Mouse (Mus musculus) heart, embryonic 10.5 days (tissue): ENCODE data around the gene Erbb2. TPM values are rescaled to one million over a fixed set of nuclear protein-coding genes. Genes with fewer than 3 reads are reported as not detected.

ENCODE experiments used
- DNase-seq: peaks from one replicate; pipeline ENCODE4 v3.0.0-alpha.2; 2017; ENCODE audit warnings: low spot score
- H3K27ac ChIP-seq: fragments of 300-500 bp; sonication (generic); 2 replicates; pipeline ENCODE4 v1.5.1; 2016; ENCODE audit warnings: mild to moderate bottlenecking
- H3K27me3 ChIP-seq: fragments of 300-500 bp; sonication (generic); 2 replicates; pipeline ENCODE4 v1.6.1; 2016; ENCODE audit warnings: mild to moderate bottlenecking; ENCODE audit not compliant: poor library complexity, insufficient read depth, severe bottlenecking
- H3K36me3 ChIP-seq: fragments of 300-500 bp; sonication (generic); 2 replicates; pipeline ENCODE4 v1.6.1; 2016; ENCODE audit warnings: mild to moderate bottlenecking, moderate library complexity
- H3K4me1 ChIP-seq: fragments of 300-500 bp; sonication (generic); 2 replicates; pipeline ENCODE4 v1.6.1; 2016; ENCODE audit warnings: mild to moderate bottlenecking
- H3K4me3 ChIP-seq: fragments of 300-500 bp; sonication (generic); 2 replicates; pipeline ENCODE4 v1.5.1; 2016; ENCODE audit warnings: mild to moderate bottlenecking, moderate library complexity
- H3K9me3 ChIP-seq: fragments of 300-500 bp; sonication (generic); 2 replicates; pipeline ENCODE4 v1.6.1; 2016; ENCODE audit warnings: mild to moderate bottlenecking, moderate library complexity
- WGBS: fragments of 180-500 bp; shearing (Covaris S2); methylation state at CpG from one replicate; pipeline ENCODE4 v1.1.7; 2016; 5-methylcytosine and 5-hydroxymethylcytosine counted together
- polyA plus RNA-seq: library from polyadenylated mRNA; unstranded; fragments of >200 nt; fragmentation: Nextera tagmentation; extraction: Ambion mirVana; gene quantifications from 2 replicates; pipeline ENCODE4 v1.2.1, GENCODE M21; 2016

Gene Erbb2
- polyA plus RNA-seq, 1 experiment from 2014 or later = 47.4 TPM

DNA sequence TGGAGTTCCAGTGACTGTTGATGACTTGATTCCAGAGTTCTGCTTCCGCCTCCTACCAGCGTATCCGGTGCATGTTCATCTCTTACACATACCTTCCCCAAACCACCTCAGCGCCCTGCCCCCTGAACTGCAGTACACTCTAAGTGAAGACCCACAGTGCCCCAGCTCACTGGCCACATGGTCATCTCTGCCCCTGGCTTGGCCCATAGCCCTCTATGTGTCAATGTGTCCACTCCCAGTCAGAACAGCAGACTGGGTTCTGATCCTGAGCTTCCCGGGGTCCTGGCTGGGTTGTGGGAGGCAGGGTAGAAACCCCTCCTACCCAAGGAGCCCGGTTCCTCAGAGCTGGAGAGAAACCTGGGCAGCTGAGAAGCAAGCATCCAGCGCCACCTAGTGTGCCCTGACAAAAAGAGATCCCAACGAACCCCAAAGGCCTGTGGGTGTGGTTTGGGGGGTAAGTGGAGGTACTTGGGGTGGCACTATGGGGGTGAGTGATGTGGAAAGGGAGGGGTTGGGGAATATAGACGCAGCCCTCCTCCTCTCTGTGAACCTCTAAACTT, 23.0 kb upstream of the Erbb2 start:
- Histone ChIP-seq H3K9me3 (no peaks in the 10 kb centered on the region), H3K4me1 (peaks cover 100% of the 10 kb centered on the region), H3K27ac (peak overlapping the region; percentile 91; the same call in 1 of the 2 replicates), H3K36me3 (0 out of 2 replicates have a peak, but pooled peaks cover 2% of the 10 kb centered on the region), H3K4me3 (no peak overlapping the region; the same call in 1 of the 2 replicates), H3K27me3 (peaks cover 79% of the 10 kb centered on the region)
- no peak for DNase-seq
- 18% methylated on average over 9 of the region's 9 CpGs for WGBS

GRCm38 (mm10) chr11:98390141-98390540, 22.1 kb upstream of the Erbb2 start:
- Histone ChIP-seq H3K27me3 (peaks cover 71% of the 10 kb centered on the region), H3K36me3 (0 out of 2 replicates have a peak, but pooled peaks cover 2% of the 10 kb centered on the region), H3K4me1 (peaks cover 100% of the 10 kb centered on the region), H3K4me3 (no peak overlapping the region), H3K27ac (peak overlapping the region; percentile 91), H3K9me3 (no peaks in the 10 kb centered on the region)
- DNase-seq = no peak
- 69% methylated on average over 12 of the region's 12 CpGs for WGBS

DNA sequence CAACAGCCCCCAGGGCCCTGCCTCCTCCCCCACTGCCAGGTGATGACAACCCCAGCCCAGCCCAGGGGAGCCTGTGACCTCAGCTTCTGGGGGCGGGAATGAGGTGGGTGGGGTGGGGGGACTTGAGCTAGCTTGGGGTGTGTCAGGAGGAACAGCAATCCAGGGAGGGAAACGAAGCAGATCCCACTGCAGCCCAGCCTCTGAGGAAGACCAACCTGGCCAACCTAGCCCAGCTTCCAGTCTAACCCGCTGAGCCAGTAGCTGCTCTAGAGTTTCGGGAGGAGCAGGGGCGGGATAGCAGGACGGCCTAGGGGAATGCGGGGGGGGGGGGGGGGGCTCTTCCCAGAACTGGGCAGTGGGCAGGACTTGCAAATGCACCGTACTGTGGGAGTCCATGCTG, 20.2 kb upstream of the Erbb2 start:
- H3K4me3 ChIP-seq = peak overlapping the region; percentile 39
- peak overlapping the region; percentile 91 for H3K27ac ChIP-seq
- H3K9me3 ChIP-seq = no peaks in the 10 kb centered on the region
- peaks cover 95% of the 10 kb centered on the region for H3K4me1 ChIP-seq
- WGBS = 5% methylated on average over 8 of the region's 8 CpGs
- no peak for DNase-seq
- peaks cover 52% of the 10 kb centered on the region for H3K27me3 ChIP-seq
- 0 out of 2 replicates have a peak, but pooled peaks cover 7% of the 10 kb centered on the region for H3K36me3 ChIP-seq

DNA sequence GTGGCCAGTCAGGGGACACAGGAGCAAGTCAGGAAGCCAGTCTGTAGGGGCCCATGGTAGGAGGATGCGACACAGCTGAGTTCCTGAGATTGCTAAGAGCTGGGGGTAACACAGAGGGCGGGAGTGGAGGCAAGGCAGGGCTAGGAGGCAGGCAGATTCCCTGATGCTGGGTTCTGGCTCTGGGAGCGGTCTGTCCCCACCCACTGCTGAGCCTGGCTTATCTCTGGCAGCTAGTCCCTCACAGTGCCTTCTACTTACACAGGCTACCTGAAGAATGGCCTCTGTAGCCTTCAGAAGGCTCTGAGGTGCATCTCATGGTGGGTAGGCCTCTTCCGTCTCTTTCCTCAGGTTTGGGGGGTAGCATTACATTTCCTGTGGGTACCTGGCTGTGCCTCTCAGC, 19.6 kb upstream of the Erbb2 start:
- H3K9me3 ChIP-seq = no peaks in the 10 kb centered on the region
- peak overlapping the region; percentile 39 for H3K4me3 ChIP-seq
- DNase-seq = no peak
- peaks cover 46% of the 10 kb centered on the region for H3K27me3 ChIP-seq
- WGBS = 13% methylated on average over 4 of the region's 4 CpGs
- peaks cover 9% of the 10 kb centered on the region for H3K36me3 ChIP-seq
- H3K4me1 ChIP-seq = peaks cover 91% of the 10 kb centered on the region
- peak overlapping the region; percentile 91 for H3K27ac ChIP-seq

DNA sequence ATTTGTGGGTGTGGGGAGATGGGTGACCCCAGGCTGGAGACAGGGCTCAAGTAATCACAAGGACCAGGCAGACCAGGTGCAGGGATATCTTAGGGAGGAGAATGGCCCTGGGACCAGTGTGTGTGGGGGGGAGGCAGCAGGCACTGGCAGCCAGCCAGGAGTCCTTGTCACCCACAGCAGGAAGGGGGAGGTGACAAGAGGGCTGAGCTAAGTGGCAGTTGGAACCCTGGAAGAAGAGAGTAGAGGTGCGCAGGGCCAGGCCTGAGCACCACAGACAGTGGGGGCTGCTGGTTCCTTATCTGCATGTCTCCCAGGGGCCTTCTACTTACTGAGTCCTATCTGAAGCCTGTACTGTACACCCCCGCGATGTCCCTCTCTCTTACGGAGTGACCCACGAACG, 19.0 kb upstream of the Erbb2 start:
- WGBS = 20% methylated on average over 6 of the region's 6 CpGs
- Histone ChIP-seq H3K27me3 (peaks cover 39% of the 10 kb centered on the region), H3K9me3 (no peaks in the 10 kb centered on the region), H3K4me3 (peak overlapping the region; percentile 19; the same call in 1 of the 2 replicates), H3K4me1 (peaks cover 87% of the 10 kb centered on the region), H3K27ac (peak overlapping the region; percentile 91), H3K36me3 (peaks cover 11% of the 10 kb centered on the region)
- peak; percentile 91 for DNase-seq

DNA sequence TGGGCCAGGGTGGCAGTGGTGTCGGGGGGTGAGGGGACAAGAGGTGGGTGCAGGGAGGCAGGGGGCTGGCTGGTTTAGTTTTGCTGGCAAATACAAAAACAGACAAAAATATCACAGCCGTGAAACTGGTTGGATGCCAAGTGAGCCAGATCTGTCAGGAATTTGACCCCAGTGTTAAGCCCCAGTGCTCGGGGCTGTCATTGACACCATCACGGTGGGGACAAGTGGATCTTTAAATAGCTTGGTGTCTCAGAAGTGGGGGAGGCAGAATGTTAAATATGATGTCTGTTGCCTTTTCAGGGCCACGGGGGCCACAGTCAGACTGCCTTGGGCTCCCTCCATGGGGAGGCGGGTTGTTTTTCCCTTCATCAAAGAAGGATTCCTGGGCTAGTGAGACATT, 18.0 kb upstream of the Erbb2 start:
- peak overlapping the region; percentile 91 for H3K27ac ChIP-seq
- 20% methylated on average over 6 of the region's 6 CpGs for WGBS
- peak; percentile 90 for DNase-seq
- peaks cover 11% of the 10 kb centered on the region for H3K36me3 ChIP-seq
- H3K9me3 ChIP-seq = no peaks in the 10 kb centered on the region
- H3K4me3 ChIP-seq = peak overlapping the region; percentile 28
- peaks cover 77% of the 10 kb centered on the region for H3K4me1 ChIP-seq
- peaks cover 31% of the 10 kb centered on the region for H3K27me3 ChIP-seq

- Histone ChIP-seq H3K36me3 (peaks cover 11% of the 10 kb centered on the region), H3K4me3 (no peak overlapping the region), H3K4me1 (peaks cover 77% of the 10 kb centered on the region), H3K9me3 (no peaks in the 10 kb centered on the region), H3K27ac (peak overlapping the region; percentile 91), H3K27me3 (peaks cover 24% of the 10 kb centered on the region)
- no peak for DNase-seq
- 49% methylated on average over 4 of the region's 4 CpGs for WGBS
Observed at GRCm38 (mm10) chr11:98395041-98395440, 17.2 kb upstream of the Erbb2 start.

GRCm38 (mm10) chr11:98397946-98398345, 14.3 kb upstream of the Erbb2 start:
- Histone ChIP-seq H3K4me3 (no peak overlapping the region), H3K36me3 (peaks cover 11% of the 10 kb centered on the region), H3K4me1 (peaks cover 57% of the 10 kb centered on the region), H3K27ac (peak overlapping the region; percentile 98), H3K27me3 (no peaks in the 10 kb centered on the region; the same call in 1 of the 2 replicates), H3K9me3 (no peaks in the 10 kb centered on the region)
- WGBS = 92% methylated on average over 7 of the region's 7 CpGs
- DNase-seq = no peak

DNA sequence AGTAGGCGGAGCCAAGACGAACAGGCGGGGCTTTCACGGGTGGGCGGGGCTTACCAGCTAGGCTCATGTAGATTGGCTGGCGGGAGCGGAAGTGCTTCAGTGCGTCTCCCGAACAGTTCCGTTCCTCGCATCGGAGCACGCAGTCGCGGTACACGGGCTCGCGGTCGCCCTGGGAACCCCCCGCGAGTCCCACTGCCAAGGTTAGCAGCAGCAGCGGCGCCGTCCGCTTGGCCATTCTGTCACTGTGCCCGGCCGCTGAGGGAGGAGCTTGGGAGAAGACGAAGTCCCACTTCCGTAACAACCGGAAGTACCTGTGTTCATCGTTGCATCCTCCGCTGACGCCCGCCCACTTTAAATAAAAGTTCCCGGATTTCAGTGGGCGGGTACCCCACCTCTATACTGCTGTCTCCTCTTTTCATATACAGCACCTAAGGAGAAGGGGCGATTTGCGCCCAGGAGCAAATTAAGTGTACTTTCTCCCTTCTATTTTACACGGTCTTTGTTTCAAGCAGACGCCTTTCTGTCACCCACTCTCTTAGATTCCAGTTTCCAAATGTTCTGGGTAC, 12.0 kb upstream of the Erbb2 start, which contains the start of gene Pgap3:
Pgap3 (minus strand) TSS at position 330 of the 566 bp plus-strand sequence.
- WGBS = under 1% methylated on average over 40 of the region's 40 CpGs
- Histone ChIP-seq H3K4me3 (peak within 1 kb of the TSS; percentile 83), H3K9me3 (no peaks in the 10 kb centered on the region), H3K27ac (peak within 1 kb of the TSS; percentile 98), H3K4me1 (peaks cover 34% of the 10 kb centered on the region), H3K27me3 (no peaks in the 10 kb centered on the region; the same call in 1 of the 2 replicates), H3K36me3 (peaks cover 11% of the 10 kb centered on the region)
- peak; percentile 96 for DNase-seq

- H3K36me3 ChIP-seq = peaks cover 11% of the 10 kb centered on the region
- H3K27ac ChIP-seq = peak overlapping the region; percentile 98
- peaks cover 32% of the 10 kb centered on the region for H3K4me1 ChIP-seq
- peak overlapping the region; percentile 83 for H3K4me3 ChIP-seq
- DNase-seq = no peak
- no peaks in the 10 kb centered on the region; the same call in 1 of the 2 replicates for H3K27me3 ChIP-seq
- no peaks in the 10 kb centered on the region for H3K9me3 ChIP-seq
- WGBS = 62% methylated on average over 3 of the region's 3 CpGs
Observed at GRCm38 (mm10) chr11:98400816-98401215, 11.5 kb upstream of the Erbb2 start.

DNA sequence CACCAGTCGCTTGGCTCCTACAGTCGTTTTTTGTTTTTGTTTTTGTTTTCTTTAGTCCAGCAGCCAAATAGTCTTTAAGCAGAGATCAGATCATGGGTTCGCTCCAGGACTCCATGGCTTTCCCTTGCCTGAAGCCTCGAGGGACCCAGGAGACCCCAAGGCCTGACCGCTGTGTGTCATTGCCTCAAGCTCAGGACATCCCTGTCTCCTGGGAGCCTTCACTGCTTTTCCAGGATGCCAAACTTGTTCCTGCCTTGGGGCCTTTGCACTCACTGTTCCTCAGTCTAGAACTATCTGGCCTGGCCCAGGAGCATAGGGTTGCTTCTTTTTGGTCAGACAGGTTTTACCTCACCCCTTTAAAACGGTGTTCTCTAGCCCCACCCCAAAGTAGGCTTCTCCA, 5.6 kb upstream of the Erbb2 start:
- no peak overlapping the region for H3K27ac ChIP-seq
- peaks cover 9% of the 10 kb centered on the region for H3K27me3 ChIP-seq
- peaks cover 24% of the 10 kb centered on the region for H3K4me1 ChIP-seq
- no peak for DNase-seq
- no peaks in the 10 kb centered on the region for H3K9me3 ChIP-seq
- H3K36me3 ChIP-seq = no peaks in the 10 kb centered on the region
- H3K4me3 ChIP-seq = no peak overlapping the region
- 74% methylated on average over 6 of the region's 6 CpGs for WGBS

- Histone ChIP-seq H3K27ac (peak overlapping the region; percentile 84), H3K4me1 (peaks cover 42% of the 10 kb centered on the region), H3K36me3 (no peaks in the 10 kb centered on the region), H3K27me3 (peaks cover 9% of the 10 kb centered on the region; the same call in 1 of the 2 replicates), H3K4me3 (peak overlapping the region; percentile 43), H3K9me3 (no peaks in the 10 kb centered on the region)
- no peak for DNase-seq
- 61% methylated on average over 8 of the region's 8 CpGs for WGBS
Observed at GRCm38 (mm10) chr11:98408872-98409271, 3.4 kb upstream of the Erbb2 start.

GRCm38 (mm10) chr11:98409341-98409822, 2.9 kb upstream of the Erbb2 start:
- 0 out of 2 replicates have a peak, but pooled peaks cover under 1% of the 10 kb centered on the region for H3K36me3 ChIP-seq
- H3K4me3 ChIP-seq = peak overlapping the region; percentile 43
- no peaks in the 10 kb centered on the region for H3K9me3 ChIP-seq
- H3K4me1 ChIP-seq = peaks cover 47% of the 10 kb centered on the region
- no peak for DNase-seq
- 5% methylated on average over 10 of the region's 10 CpGs for WGBS
- peak overlapping the region; percentile 84 for H3K27ac ChIP-seq
- peaks cover 9% of the 10 kb centered on the region; the same call in 1 of the 2 replicates for H3K27me3 ChIP-seq
